Comparison of ENCODE assay signal across 8 mouse cellular contexts in the genomic region with DNA sequence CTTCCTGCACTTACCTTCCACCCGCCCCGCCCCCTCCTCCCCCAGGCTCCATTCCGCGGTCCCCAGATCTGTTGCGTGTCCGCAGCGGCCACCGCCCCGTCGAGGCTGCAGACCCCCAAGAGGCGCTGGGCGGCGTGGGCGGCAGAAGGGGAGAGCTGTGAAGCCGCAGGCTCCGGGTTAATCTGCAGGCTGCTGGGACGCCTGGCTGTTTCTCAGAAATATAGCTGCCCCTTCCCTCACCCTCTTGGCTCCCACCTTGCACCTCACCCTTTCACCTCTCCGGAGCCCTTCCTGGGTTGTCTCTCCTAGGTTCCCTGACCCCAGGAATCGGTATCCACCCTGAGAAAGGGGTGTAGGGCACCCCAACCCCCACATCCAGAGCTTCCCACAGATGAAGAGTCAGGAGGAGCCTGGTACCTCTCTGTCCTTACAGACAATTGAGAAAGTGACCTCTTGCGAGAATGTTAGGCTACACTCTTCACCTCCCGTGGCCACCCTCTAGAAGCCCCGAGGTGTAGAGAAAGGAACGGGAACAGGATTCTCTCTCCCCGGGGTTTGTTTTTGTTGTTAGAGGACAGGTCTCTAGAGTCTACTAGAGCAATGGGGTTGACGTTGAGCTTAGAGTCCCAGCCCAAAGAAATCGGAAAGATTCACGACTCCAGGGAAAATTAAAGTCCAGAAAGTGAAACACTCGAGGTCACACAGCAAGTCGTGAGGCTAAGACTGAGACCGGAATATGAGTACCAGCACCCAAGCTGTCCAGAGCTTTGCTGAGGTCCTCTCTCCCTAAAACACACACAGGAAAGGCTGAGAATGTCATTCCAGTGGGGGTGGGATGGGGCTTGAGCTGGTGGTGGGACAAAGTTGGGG. TPM values are rescaled to one million over a fixed set of nuclear protein-coding genes. Genes with fewer than 3 reads are reported as not detected.
DNase-seq lines count a peak whose midpoint lies in the region; ATAC-seq and TF ChIP-seq lines count a peak whose summit lies in the region.

No protein-coding gene starts in this region.

- ATAC-seq in embryonic facial prominence, embryonic 15.5 days (ENCODE audit: insufficient number of reproducible peaks, low FRiP score, low TSS enrichment, low read depth): 0 out of 2 replicates have a peak, but pooled peaks have one; percentile 9
- ATAC-seq in intestine, postnatal 0 days: 0 out of 2 replicates have a peak, but pooled peaks have one; percentile 9
- peak; percentile 13; the same call in 1 of the 2 replicates for ATAC-seq in neural tube, embryonic 15.5 days (ENCODE audit: low FRiP score)

- 0 out of 2 replicates have a peak, but pooled peaks cover 3% of the 10 kb centered on the region for H3K4me1 ChIP-seq in liver, adult 2 months (ENCODE audit: control insufficient read depth, insufficient read depth, low read length)
- peaks cover 21% of the 10 kb centered on the region for H3K4me1 ChIP-seq in embryonic facial prominence, embryonic 15.5 days
- no peaks in the 10 kb centered on the region for H3K4me1 ChIP-seq in intestine, postnatal 0 days (replicated peaks; ENCODE audit: control insufficient read depth, insufficient read depth, low read length)
- peaks cover 10% of the 10 kb centered on the region for H3K4me1 ChIP-seq in neural tube, embryonic 15.5 days

- no peaks in the 10 kb centered on the region for H3K79me2 ChIP-seq in liver, adult 2 months (ENCODE audit: control insufficient read depth, insufficient read depth, low read length)

- TF ChIP-seq CTCF in liver, adult 2 months (IDR thresholded peaks at IDR 0.05; ENCODE audit: low read depth, low read length): no peak
- no peak for TF ChIP-seq CTCF in intestine, postnatal 0 days (IDR thresholded peaks at IDR 0.05; ENCODE audit: low read depth)

- H3K9me3 ChIP-seq in embryonic facial prominence, embryonic 15.5 days (replicated peaks): no peaks in the 10 kb centered on the region
- no peaks in the 10 kb centered on the region for H3K9me3 ChIP-seq in intestine, postnatal 0 days (ENCODE audit: control insufficient read depth)
- no peaks in the 10 kb centered on the region for H3K9me3 ChIP-seq in neural tube, embryonic 15.5 days (replicated peaks)

- H3K27me3 ChIP-seq in liver, adult 2 months (ENCODE audit: control insufficient read depth, insufficient read depth, low read length): no peaks in the 10 kb centered on the region
- H3K27me3 ChIP-seq in embryonic facial prominence, embryonic 15.5 days: peaks cover 18% of the 10 kb centered on the region
- 0 out of 2 replicates have a peak, but pooled peaks cover 4% of the 10 kb centered on the region for H3K27me3 ChIP-seq in intestine, postnatal 0 days (replicated peaks; ENCODE audit: control insufficient read depth, insufficient read depth, low read length)
- H3K27me3 ChIP-seq in neural tube, embryonic 15.5 days (replicated peaks): peaks cover 35% of the 10 kb centered on the region

- peak overlapping the region; percentile 93 for H3K4me2 ChIP-seq in embryonic facial prominence, embryonic 15.5 days (replicated peaks)
- peak overlapping the region; percentile 85 for H3K4me2 ChIP-seq in intestine, postnatal 0 days (replicated peaks; ENCODE audit: low read depth)
- peak overlapping the region; percentile 75 for H3K4me2 ChIP-seq in neural tube, embryonic 15.5 days

- TF ChIP-seq POLR2A in liver, adult 2 months (IDR thresholded peaks at IDR 0.05; ENCODE audit: extremely low read depth, insufficient read depth, low read length): no peak

- peak overlapping the region; percentile 68 for H3K4me3 ChIP-seq in liver, adult 2 months (ENCODE audit: insufficient read depth, low read depth, low read length)
- peak overlapping the region; percentile 62 for H3K4me3 ChIP-seq in embryonic facial prominence, embryonic 15.5 days (replicated peaks)
- H3K4me3 ChIP-seq in intestine, postnatal 0 days (ENCODE audit: low read depth, low read length): peak overlapping the region; percentile 52
- H3K4me3 ChIP-seq in neural tube, embryonic 15.5 days (replicated peaks): peak overlapping the region; percentile 49

- H3K27ac ChIP-seq in liver, adult 2 months (replicated peaks; ENCODE audit: insufficient read depth, low read depth, low read length): no peak overlapping the region
- no peak overlapping the region for H3K27ac ChIP-seq in embryonic facial prominence, embryonic 15.5 days (replicated peaks)
- no peak overlapping the region for H3K27ac ChIP-seq in intestine, postnatal 0 days (ENCODE audit: low read depth, low read length)
- H3K27ac ChIP-seq in neural tube, embryonic 15.5 days (replicated peaks): no peak overlapping the region

- H3K9ac ChIP-seq in liver, adult 2 months (ENCODE audit: low read depth, low read length): peak overlapping the region; percentile 72
- peak overlapping the region; percentile 50; the same call in 1 of the 2 replicates for H3K9ac ChIP-seq in embryonic facial prominence, embryonic 15.5 days
- H3K9ac ChIP-seq in intestine, postnatal 0 days (ENCODE audit: low read depth, low read length): peak overlapping the region; percentile 35
- H3K9ac ChIP-seq in neural tube, embryonic 15.5 days (replicated peaks): peak overlapping the region; percentile 60

- peaks cover 21% of the 10 kb centered on the region for H3K36me3 ChIP-seq in liver, adult 2 months (ENCODE audit: control insufficient read depth, insufficient read depth, low read length)
- no peaks in the 10 kb centered on the region for H3K36me3 ChIP-seq in embryonic facial prominence, embryonic 15.5 days
- H3K36me3 ChIP-seq in intestine, postnatal 0 days (ENCODE audit: control insufficient read depth, insufficient read depth): peaks cover 18% of the 10 kb centered on the region; the same call in 1 of the 2 replicates
- no peaks in the 10 kb centered on the region for H3K36me3 ChIP-seq in neural tube, embryonic 15.5 days

- 5% methylated on average over 30 of the region's 30 CpGs for WGBS in liver, adult 2 months
- WGBS in embryonic facial prominence, embryonic 15.5 days: 5% methylated on average over 26 of the region's 30 CpGs
- 5% methylated on average over 30 of the region's 30 CpGs for WGBS in intestine, postnatal 0 days
- 3% methylated on average over 28 of the region's 30 CpGs for WGBS in neural tube, embryonic 15.5 days

- DNase-seq in liver, adult 2 months (ENCODE audit: extremely low read depth, low read depth, low spot score): no peak
- DNase-seq in liver: no peak
- no peak for DNase-seq in urinary bladder, postnatal 4 days (ENCODE audit: low spot score in 2 of 2)
- DNase-seq in spleen, adult 12 weeks (ENCODE audit: low spot score): no peak
- DNase-seq in layer of hippocampus, adult 8-10 months (ENCODE audit: low spot score in 2 of 2): no peak

RNA-seq across cellular contexts. Expression of a gene that starts 12.2 kb away (rescaled TPM):
- total RNA-seq in liver, adult 2 months (2014; rRNA removed): 58.2 and 84.8 TPM in 2 replicates
- 134 and 136 TPM in 2 replicates for polyA plus RNA-seq in liver, adult 2 months (2012; rRNA removed)
- polyA plus RNA-seq in embryonic facial prominence, embryonic 15.5 days (2015; fragmentation: Nextera tagmentation; extraction: Ambion mirVana): 16.2 and 22.4 TPM in 2 replicates
- 50.2 and 50.7 TPM in 2 replicates for polyA plus RNA-seq in intestine, postnatal 0 days (2015; fragmentation: Nextera tagmentation; extraction: Ambion mirVana)
- polyA plus RNA-seq in neural tube, embryonic 15.5 days (2015; fragmentation: Nextera tagmentation; extraction: Ambion mirVana): 1.1 and 8.3 TPM in 2 replicates
- total RNA-seq in layer of hippocampus, adult 8-10 months (2022): 1 to 10 TPM; 2.6 to 3.5 (median 2.9) TPM

RNA-seq across cellular contexts. Expression of a gene that starts 19.6 kb away (rescaled TPM):
- total RNA-seq in liver, adult 2 months (2014; rRNA removed): 62.8 and 64.1 TPM in 2 replicates
- 75.0 and 101 TPM in 2 replicates for polyA plus RNA-seq in liver, adult 2 months (2012; rRNA removed)
- polyA plus RNA-seq in embryonic facial prominence, embryonic 15.5 days (2015; fragmentation: Nextera tagmentation; extraction: Ambion mirVana): 109 and 111 TPM in 2 replicates
- 264 and 265 TPM in 2 replicates for polyA plus RNA-seq in intestine, postnatal 0 days (2015; fragmentation: Nextera tagmentation; extraction: Ambion mirVana)
- polyA plus RNA-seq in neural tube, embryonic 15.5 days (2015; fragmentation: Nextera tagmentation; extraction: Ambion mirVana): 243 and 278 TPM in 2 replicates
- total RNA-seq in layer of hippocampus, adult 8-10 months (2022): 10 to 100 TPM; 83.9 to 93.8 (median 89.8) TPM

RNA-seq across cellular contexts. Expression of a gene that starts 46.1 kb away (rescaled TPM):
- 0.60 and 1.0 TPM in 2 replicates for total RNA-seq in liver, adult 2 months (2014; rRNA removed)
- polyA plus RNA-seq in liver, adult 2 months (2012; rRNA removed): 0.56 and 0.72 TPM in 2 replicates
- 60.7 and 64.0 TPM in 2 replicates for polyA plus RNA-seq in embryonic facial prominence, embryonic 15.5 days (2015; fragmentation: Nextera tagmentation; extraction: Ambion mirVana)
- 19.4 and 20.7 TPM in 2 replicates for polyA plus RNA-seq in intestine, postnatal 0 days (2015; fragmentation: Nextera tagmentation; extraction: Ambion mirVana)
- 7.3 and 9.4 TPM in 2 replicates for polyA plus RNA-seq in neural tube, embryonic 15.5 days (2015; fragmentation: Nextera tagmentation; extraction: Ambion mirVana)
- total RNA-seq in layer of hippocampus, adult 8-10 months (2022): 1 to 10 TPM; 2.1 to 3.5 (median 2.9) TPM

RNA-seq across cellular contexts. Expression of a gene that starts 58.1 kb away (rescaled TPM):
- 0.37 and 0.87 TPM in 2 replicates for total RNA-seq in liver, adult 2 months (2014; rRNA removed)
- polyA plus RNA-seq in liver, adult 2 months (2012; rRNA removed): 3.7 and 5.0 TPM in 2 replicates
- polyA plus RNA-seq in embryonic facial prominence, embryonic 15.5 days (2015; fragmentation: Nextera tagmentation; extraction: Ambion mirVana): 13.7 and 16.8 TPM in 2 replicates
- 14.7 and 15.1 TPM in 2 replicates for polyA plus RNA-seq in intestine, postnatal 0 days (2015; fragmentation: Nextera tagmentation; extraction: Ambion mirVana)
- polyA plus RNA-seq in neural tube, embryonic 15.5 days (2015; fragmentation: Nextera tagmentation; extraction: Ambion mirVana): 7.4 and 9.6 TPM in 2 replicates
- 10 to 100 TPM in 2 of 4 experiments, 1 to 10 TPM in 2; 8.7 to 11.7 (median 9.6) TPM for total RNA-seq in layer of hippocampus, adult 8-10 months (2022)
